Mouse (Mus musculus) liver, embryonic 15.5 days (tissue): ENCODE data around the gene Gm48551. TPM values are rescaled to one million over a fixed set of nuclear protein-coding genes. Genes with fewer than 3 reads are reported as not detected.
A peak's percentile ranks its signal among the peaks of the same experiment; 100 is the strongest.

Experiments used
- ATAC-seq: fragments of 200-750 bp; cut with Nextera tagmentation; 2 replicates; pipeline ENCODE4 v1.8.0; 2017; ENCODE audit warnings: moderate number of reproducible peaks, mild to moderate bottlenecking, moderate library complexity; ENCODE audit not compliant: insufficient read depth
- H3K27ac ChIP-seq: fragments of 300-500 bp; sonication (generic); replicated peaks from 2 replicates; pipeline ENCODE4 v1.5.1; 2015; ENCODE audit warnings: mild to moderate bottlenecking, inconsistent platforms
- H3K27me3 ChIP-seq: fragments of 300-500 bp; sonication (generic); 2 replicates; pipeline ENCODE4 v1.6.1; 2015; ENCODE audit warnings: mild to moderate bottlenecking, inconsistent platforms
- H3K36me3 ChIP-seq: fragments of 300-500 bp; sonication (generic); replicated peaks from 2 replicates; pipeline ENCODE4 v1.6.1; 2015; ENCODE audit warnings: moderate library complexity, mild to moderate bottlenecking, inconsistent platforms
- H3K4me1 ChIP-seq: fragments of 300-500 bp; sonication (generic); replicated peaks from 2 replicates; pipeline ENCODE4 v1.6.1; 2015; ENCODE audit warnings: inconsistent platforms
- H3K4me2 ChIP-seq: fragments of 300-500 bp; sonication (generic); 2 replicates; pipeline ENCODE4 v1.6.1; 2015; ENCODE audit warnings: moderate library complexity, mild to moderate bottlenecking, inconsistent platforms
- H3K4me3 ChIP-seq: fragments of 300-500 bp; sonication (generic); replicated peaks from 2 replicates; pipeline ENCODE4 v1.5.1; 2015; ENCODE audit warnings: mild to moderate bottlenecking, inconsistent platforms
- H3K9ac ChIP-seq: fragments of 300-500 bp; sonication (generic); 2 replicates; pipeline ENCODE4 v1.6.1; 2015; ENCODE audit warnings: moderate library complexity, mild to moderate bottlenecking, inconsistent platforms
- H3K9me3 ChIP-seq: fragments of 300-500 bp; sonication (generic); replicated peaks from 2 replicates; pipeline ENCODE4 v1.6.1; 2016; ENCODE audit warnings: inconsistent platforms
- WGBS: fragments of 180-500 bp; shearing (Covaris S2); methylation state at CpG from one replicate; pipeline ENCODE4 v1.1.7; 2015; ENCODE audit warnings: mixed read lengths; ENCODE audit not compliant: insufficient replicate concordance; 5-methylcytosine and 5-hydroxymethylcytosine counted together
- polyA plus RNA-seq: library from polyadenylated mRNA; unstranded; fragments of >200 nt; fragmentation: Nextera tagmentation; extraction: Ambion mirVana; gene quantifications from 2 replicates; pipeline ENCODE4 v1.2.1, GENCODE M21; 2015

Gene Gm48551
- polyA plus RNA-seq, 1 experiment from 2014 or later, result 0.88 TPM

GRCm38 (mm10) chr10:81349146-81349545 lies 35.1 kb upstream of the Gm48551 start:
- peak; percentile 19; the same call in 1 of the 2 replicates for ATAC-seq
- Histone ChIP-seq H3K27me3 (peaks cover 24% of the 10 kb centered on the region), H3K9ac (peak overlapping the region; percentile 96), H3K4me1 (peaks cover 76% of the 10 kb centered on the region), H3K27ac (peak overlapping the region; percentile 90), H3K9me3 (no peaks in the 10 kb centered on the region), H3K36me3 (peaks cover 25% of the 10 kb centered on the region), H3K4me3 (peak overlapping the region; percentile 90), H3K4me2 (peak overlapping the region; percentile 96)
- WGBS, result 6% methylated on average over 12 of the region's 12 CpGs

DNA sequence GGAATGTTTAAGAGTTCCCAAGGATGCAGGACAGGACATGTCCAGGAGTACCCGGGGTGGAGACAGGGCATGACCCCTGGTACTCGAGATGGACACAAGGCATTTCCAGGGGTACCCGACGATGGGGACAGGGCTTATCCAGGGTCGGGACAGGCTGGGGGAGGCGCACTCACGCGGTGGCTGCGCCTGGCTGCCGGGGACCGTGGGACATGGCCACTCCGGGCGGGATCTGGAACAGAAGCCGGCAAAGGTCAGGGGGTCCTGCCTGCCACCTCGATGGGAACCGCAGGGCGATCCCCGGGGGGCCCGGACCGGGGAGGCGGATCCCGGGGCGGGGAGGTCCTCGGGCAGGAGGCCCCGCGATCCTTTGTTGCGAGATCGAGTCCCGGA lies 34.3 kb upstream of the Gm48551 start:
- 1% methylated on average over 29 of the region's 29 CpGs for WGBS
- peak overlapping the region; percentile 96 for H3K4me2 ChIP-seq
- no peaks in the 10 kb centered on the region for H3K9me3 ChIP-seq
- ATAC-seq, result peak; percentile 5
- peak overlapping the region; percentile 96 for H3K9ac ChIP-seq
- peak overlapping the region; percentile 90 for H3K4me3 ChIP-seq
- H3K27me3 ChIP-seq, result peaks cover 16% of the 10 kb centered on the region
- H3K36me3 ChIP-seq, result peaks cover 25% of the 10 kb centered on the region
- H3K4me1 ChIP-seq, result peaks cover 77% of the 10 kb centered on the region
- peak overlapping the region; percentile 90 for H3K27ac ChIP-seq

- peaks cover 79% of the 10 kb centered on the region for H3K4me1 ChIP-seq
- H3K9me3 ChIP-seq, result no peaks in the 10 kb centered on the region
- peaks cover 11% of the 10 kb centered on the region for H3K27me3 ChIP-seq
- H3K36me3 ChIP-seq, result peaks cover 25% of the 10 kb centered on the region
- H3K27ac ChIP-seq, result peak within 1 kb of the TSS; percentile 90
- H3K4me3 ChIP-seq, result peak within 1 kb of the TSS; percentile 90
- peak within 1 kb of the TSS; percentile 96 for H3K4me2 ChIP-seq
- under 1% methylated on average over 54 of the region's 54 CpGs for WGBS
- peak; percentile 91 for ATAC-seq
- peak within 1 kb of the TSS; percentile 96 for H3K9ac ChIP-seq
Measured at GRCm38 (mm10) chr10:81350351-81351063, 33.8 kb upstream of the Gm48551 start, which contains the start of gene Hmg20b. Gene Hmg20b, minus strand, starts transcription at chr10:81350480.

GRCm38 (mm10) chr10:81351678-81352291 lies 32.5 kb upstream of the Gm48551 start:
- H3K36me3 ChIP-seq, result peaks cover 19% of the 10 kb centered on the region
- H3K27ac ChIP-seq, result peak overlapping the region; percentile 83
- H3K4me3 ChIP-seq, result peak overlapping the region; percentile 90
- no peaks in the 10 kb centered on the region for H3K9me3 ChIP-seq
- peak overlapping the region; percentile 80 for H3K4me2 ChIP-seq
- H3K27me3 ChIP-seq, result no peaks in the 10 kb centered on the region
- WGBS, result 4% methylated on average over 9 of the region's 9 CpGs
- peak overlapping the region; percentile 52 for H3K9ac ChIP-seq
- no peak for ATAC-seq
- peaks cover 82% of the 10 kb centered on the region for H3K4me1 ChIP-seq

DNA sequence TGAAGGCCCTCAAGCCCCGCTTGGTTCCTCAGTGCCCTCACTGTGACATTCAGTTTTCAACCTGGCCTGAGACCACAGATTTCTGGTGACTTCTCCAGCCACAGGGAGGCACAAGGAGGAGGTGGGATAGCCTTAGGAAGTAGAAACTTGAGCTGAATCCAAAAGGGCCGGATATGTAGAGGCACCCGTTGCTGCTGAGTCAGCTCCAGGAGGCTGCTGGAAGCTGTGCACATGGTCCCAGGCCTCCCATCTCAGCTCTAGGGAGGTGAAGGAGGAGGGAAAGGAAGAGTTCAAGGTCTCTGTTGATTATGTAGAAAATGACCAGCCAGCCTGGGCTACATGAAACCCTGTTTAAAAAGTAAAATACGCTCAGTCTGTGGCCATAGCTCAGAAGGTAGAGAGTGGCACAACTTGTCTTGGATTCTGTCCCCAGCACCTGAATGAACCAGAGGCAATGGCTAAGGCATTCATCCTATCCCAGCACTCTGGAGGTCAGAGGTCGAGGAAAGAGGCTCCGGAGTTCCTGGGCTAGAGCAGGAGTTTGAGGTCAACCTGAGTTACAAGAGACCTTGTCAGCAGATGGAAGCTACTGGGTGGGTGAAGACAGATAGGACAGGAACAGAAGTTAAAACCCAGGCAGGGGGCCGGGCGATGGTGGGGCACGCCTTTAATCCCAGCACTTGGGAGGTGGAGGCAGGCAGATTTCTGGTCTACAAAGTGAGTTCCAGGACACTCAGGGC lies 29.4 kb upstream of the Gm48551 start:
- Histone ChIP-seq H3K4me1 (peaks cover 78% of the 10 kb centered on the region), H3K9ac (no peak overlapping the region)

DNA sequence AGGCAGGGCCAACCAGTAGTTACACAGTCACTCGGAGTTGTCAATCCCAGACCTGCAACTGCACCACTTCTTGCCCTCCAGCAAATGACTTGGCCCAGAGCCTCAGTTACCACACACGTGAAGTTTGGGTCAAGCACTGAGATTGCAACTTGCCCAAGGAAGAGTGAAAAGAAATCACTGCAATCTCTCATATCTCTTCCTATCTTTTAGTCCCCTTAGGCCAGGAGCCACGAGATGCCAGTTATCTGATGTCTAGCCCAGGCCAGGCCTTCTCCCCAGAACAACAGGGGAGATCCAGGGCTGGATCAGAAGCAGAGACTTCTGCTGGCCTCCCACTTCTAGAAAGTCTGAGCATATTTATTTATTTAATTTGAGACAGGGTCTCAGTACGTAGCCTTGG lies 28.7 kb upstream of the Gm48551 start:
- no peak overlapping the region for H3K9ac ChIP-seq
- H3K9me3 ChIP-seq, result no peaks in the 10 kb centered on the region
- no peak overlapping the region for H3K27ac ChIP-seq
- H3K4me2 ChIP-seq, result no peak overlapping the region
- ATAC-seq, result no peak
- H3K36me3 ChIP-seq, result peaks cover 12% of the 10 kb centered on the region
- 46% methylated on average over 4 of the region's 4 CpGs for WGBS
- H3K4me1 ChIP-seq, result peaks cover 82% of the 10 kb centered on the region
- H3K4me3 ChIP-seq, result no peak overlapping the region
- H3K27me3 ChIP-seq, result no peaks in the 10 kb centered on the region

More for the DNA sequence above, 29.4 kb upstream of the Gm48551 start:
- peaks cover 6% of the 10 kb centered on the region for H3K36me3 ChIP-seq
- H3K4me3 ChIP-seq, result no peak overlapping the region
- no peak overlapping the region; the same call in 1 of the 2 replicates for H3K27ac ChIP-seq
- 70% methylated on average over 9 of the region's 9 CpGs for WGBS
- ATAC-seq, result no peak
- H3K27me3 ChIP-seq, result no peaks in the 10 kb centered on the region
- no peak overlapping the region for H3K4me2 ChIP-seq
- H3K9me3 ChIP-seq, result no peaks in the 10 kb centered on the region

DNA sequence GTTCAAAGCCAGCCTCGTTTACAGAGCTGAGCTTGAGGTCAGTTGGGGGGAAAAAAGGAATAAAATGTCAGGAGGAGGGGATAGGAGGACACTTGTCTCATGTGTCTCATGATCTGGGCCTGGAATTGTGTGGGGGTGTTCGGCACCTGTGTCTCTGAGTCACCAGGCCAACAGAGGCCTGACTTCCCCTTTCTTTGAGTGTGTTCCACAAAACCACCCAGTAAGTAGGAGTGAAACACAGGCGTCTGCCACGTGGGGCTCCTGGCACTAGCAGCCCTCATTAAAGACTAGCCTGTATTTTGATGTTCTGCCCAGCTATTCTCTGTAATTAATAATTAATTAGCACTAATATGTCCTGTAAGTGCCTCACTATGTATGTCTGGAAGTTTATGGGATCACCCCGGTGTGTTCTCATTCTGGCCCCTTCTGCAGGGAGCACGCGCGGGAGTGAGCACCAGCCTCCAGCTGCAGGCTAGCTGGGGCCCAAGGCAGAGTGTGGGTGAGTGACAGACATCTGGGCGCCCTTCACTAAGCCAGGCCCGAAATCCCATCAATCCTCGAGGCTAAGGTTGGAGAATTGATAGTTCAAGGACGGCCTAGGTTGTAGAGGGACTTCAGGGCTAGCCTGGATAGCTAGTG lies 27.8 kb upstream of the Gm48551 start:
- 26% methylated on average over 12 of the region's 12 CpGs for WGBS
- H3K36me3 ChIP-seq, result peaks cover 21% of the 10 kb centered on the region
- no peaks in the 10 kb centered on the region for H3K27me3 ChIP-seq
- H3K9me3 ChIP-seq, result no peaks in the 10 kb centered on the region
- no peak for ATAC-seq
- H3K4me1 ChIP-seq, result peaks cover 84% of the 10 kb centered on the region
- peak overlapping the region; percentile 74 for H3K27ac ChIP-seq
- H3K4me3 ChIP-seq, result peak overlapping the region; percentile 97
- H3K9ac ChIP-seq, result peak overlapping the region; percentile 100
- H3K4me2 ChIP-seq, result peak overlapping the region; percentile 97

DNA sequence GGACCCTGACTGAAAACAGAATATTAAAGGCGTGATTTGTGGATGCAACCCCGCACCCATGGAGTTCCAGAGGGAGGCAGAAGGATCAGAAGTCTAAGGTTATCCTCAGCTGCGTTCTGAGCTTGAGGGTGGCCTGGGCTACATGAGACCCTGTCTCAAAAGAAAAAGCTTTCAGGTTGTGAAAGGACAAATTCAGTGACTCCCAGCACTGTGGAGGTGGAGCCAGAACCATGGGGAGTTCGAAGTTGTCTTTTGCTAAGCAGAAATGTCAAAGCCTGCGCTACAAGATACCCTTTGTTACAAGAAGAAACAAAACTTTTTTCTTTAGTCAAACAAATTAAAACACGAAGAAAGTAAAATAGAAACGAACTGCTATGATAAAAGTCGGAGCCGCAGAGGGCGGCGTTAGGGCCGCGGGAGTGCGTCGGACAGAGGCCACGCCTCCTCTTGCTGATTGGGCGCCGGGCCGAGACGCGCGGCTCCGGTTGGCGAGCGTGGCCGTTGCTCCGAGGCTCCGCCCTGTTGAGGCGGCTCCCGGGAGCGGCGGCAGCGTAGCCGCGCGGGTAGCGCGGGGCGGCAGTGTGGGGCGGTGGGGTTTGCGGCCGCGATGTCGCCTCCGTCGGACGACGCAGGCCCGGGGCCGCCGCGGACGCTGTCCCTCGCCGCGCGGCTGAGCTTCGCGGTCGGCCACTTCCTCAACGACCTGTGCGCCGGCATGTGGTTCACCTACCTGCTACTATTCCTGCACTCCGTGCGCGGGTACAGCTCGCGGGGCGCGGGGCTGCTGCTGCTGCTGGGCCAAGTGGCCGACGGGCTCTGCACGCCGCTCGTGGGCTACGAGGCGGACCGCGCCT lies 27.0 kb upstream of the Gm48551 start, which contains the start of gene Mfsd12:
Mfsd12 (plus strand) TSS at position 501 of the 854 bp plus-strand sequence.
- Histone ChIP-seq H3K9me3 (no peaks in the 10 kb centered on the region), H3K9ac (peak within 1 kb of the TSS; percentile 100), H3K36me3 (peaks cover 29% of the 10 kb centered on the region), H3K4me2 (peak within 1 kb of the TSS; percentile 97), H3K27ac (peak within 1 kb of the TSS; percentile 96), H3K4me1 (peaks cover 84% of the 10 kb centered on the region), H3K27me3 (no peaks in the 10 kb centered on the region), H3K4me3 (peak within 1 kb of the TSS; percentile 97)
- WGBS, result 1% methylated on average over 75 of the region's 79 CpGs
- ATAC-seq, result peak; percentile 85

DNA sequence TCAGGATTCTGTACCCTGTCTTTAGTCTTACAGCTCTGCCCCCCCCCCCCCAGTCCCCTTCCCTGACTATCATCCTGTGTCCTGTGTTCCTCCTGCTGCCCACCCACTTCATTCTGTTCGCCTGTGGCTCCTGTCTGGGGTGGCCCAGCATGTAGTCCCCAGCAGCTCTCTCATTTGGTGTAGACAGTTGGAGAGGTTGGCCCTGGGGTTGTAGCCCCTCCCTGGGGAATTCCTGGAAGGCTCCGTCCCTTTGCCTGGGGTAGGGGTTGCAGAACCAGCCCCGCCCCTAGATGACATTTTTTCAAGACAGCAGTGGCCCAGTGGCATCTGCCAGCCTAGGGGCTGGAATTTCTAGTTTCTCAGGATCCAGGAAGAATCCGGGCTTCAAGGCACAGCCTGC lies 26.1 kb upstream of the Gm48551 start:
- H3K4me3 ChIP-seq, result peak overlapping the region; percentile 97
- peak overlapping the region; percentile 100 for H3K9ac ChIP-seq
- peak overlapping the region; percentile 96 for H3K27ac ChIP-seq
- 20% methylated on average over 4 of the region's 4 CpGs for WGBS
- peak overlapping the region; percentile 97 for H3K4me2 ChIP-seq
- no peaks in the 10 kb centered on the region for H3K27me3 ChIP-seq
- peaks cover 37% of the 10 kb centered on the region for H3K36me3 ChIP-seq
- no peaks in the 10 kb centered on the region for H3K9me3 ChIP-seq
- H3K4me1 ChIP-seq, result peaks cover 86% of the 10 kb centered on the region
- ATAC-seq, result no peak

DNA sequence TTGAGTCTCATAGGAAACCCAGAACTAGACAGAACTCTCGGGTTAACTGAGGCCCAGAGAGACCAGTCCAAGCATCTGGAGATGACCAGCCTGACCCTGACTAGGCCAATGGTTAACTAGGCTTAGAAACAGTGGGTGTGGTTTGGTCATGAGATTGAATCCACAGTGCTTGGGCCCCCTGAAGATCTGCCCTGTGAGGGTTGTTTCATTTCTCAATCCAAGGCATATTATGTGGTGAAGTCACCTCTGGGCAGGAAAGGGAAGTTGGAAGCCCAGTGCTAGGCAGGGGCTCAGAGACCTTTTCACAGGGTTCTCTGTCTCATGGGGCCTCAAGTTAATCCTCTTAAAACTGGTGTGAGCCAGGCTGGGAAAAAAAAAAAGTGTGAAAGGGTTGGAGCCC lies 25.4 kb upstream of the Gm48551 start:
- ATAC-seq, result no peak
- H3K27ac ChIP-seq, result peak overlapping the region; percentile 96
- peak overlapping the region; percentile 97 for H3K4me3 ChIP-seq
- peak overlapping the region; percentile 100 for H3K9ac ChIP-seq
- 37% methylated on average over 1 of the region's 1 CpGs for WGBS
- H3K4me1 ChIP-seq, result peaks cover 92% of the 10 kb centered on the region
- H3K27me3 ChIP-seq, result no peaks in the 10 kb centered on the region
- no peaks in the 10 kb centered on the region for H3K9me3 ChIP-seq
- peak overlapping the region; percentile 97 for H3K4me2 ChIP-seq
- peaks cover 44% of the 10 kb centered on the region for H3K36me3 ChIP-seq
